Mouse (Mus musculus) frontal cortex, postnatal 36 days (tissue): ENCODE measurements around the gene Zfp523.

Experiments
- DNase-seq, 2 experiments: peaks; one replicate each; pipeline ENCODE4 v3.0.0; 2022; ENCODE audit warnings: low spot score in 2 of 2

Zfp523 gene

GRCm38 (mm10) chr17:28242296-28242695 lies 65.4 kb downstream of the Zfp523 start:
- DNase-seq: no peak

DNA sequence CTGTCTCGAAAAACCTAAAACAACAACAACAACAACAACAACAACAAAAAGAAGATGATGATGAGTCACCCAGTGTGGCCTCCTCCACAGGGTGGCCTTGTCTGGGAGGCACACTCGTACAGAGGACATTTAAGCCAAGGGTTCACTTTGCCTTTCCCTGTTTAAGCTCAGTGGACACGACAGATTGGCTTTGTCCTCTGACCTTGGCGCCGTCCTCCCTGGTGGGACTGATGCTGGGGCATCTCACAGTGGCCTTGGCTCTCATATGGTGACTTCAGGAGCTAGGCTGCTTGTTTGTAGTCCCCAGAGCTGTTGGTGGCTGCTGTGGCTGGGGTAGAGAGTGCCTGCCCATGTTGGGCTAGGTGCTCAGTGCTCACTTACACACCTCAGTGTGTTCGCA lies 67.3 kb downstream of the Zfp523 start:
- DNase-seq: no peak

- no peak for DNase-seq
These were observed 67.8 kb downstream of the Zfp523 start for GRCm38 (mm10) chr17:28244714-28245113.

GRCm38 (mm10) chr17:28246640-28247039 lies 69.7 kb downstream of the Zfp523 start:
- DNase-seq: no peak

GRCm38 (mm10) chr17:28247613-28248012 lies 70.7 kb downstream of the Zfp523 start:
- no peak for DNase-seq

GRCm38 (mm10) chr17:28249062-28249461 lies 72.1 kb downstream of the Zfp523 start:
- DNase-seq: no peak

GRCm38 (mm10) chr17:28251579-28252280 lies 74.8 kb downstream of the Zfp523 start:
- no peak for DNase-seq

GRCm38 (mm10) chr17:28252281-28252648 lies 75.3 kb downstream of the Zfp523 start:
- DNase-seq: no peak

DNA sequence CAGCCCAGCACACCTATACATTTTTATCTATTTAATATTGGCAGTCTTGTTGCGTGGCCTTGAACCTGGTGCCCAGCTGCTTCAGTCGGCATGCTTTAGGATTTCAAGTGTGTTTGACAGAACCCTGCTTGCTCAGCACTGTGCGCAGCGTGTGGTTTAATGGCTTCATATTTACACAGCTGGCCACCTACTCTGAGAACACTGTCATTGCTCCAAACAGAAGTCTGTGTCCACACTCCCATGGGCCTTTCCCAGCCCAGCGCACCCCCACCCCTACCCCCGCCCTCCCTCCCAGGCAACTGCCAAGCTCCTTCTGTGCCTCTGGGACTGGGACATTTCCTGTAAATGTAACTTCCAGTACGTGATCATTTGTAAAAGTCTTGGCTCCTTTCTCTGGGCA lies 76.3 kb downstream of the Zfp523 start:
- no peak for DNase-seq

DNA sequence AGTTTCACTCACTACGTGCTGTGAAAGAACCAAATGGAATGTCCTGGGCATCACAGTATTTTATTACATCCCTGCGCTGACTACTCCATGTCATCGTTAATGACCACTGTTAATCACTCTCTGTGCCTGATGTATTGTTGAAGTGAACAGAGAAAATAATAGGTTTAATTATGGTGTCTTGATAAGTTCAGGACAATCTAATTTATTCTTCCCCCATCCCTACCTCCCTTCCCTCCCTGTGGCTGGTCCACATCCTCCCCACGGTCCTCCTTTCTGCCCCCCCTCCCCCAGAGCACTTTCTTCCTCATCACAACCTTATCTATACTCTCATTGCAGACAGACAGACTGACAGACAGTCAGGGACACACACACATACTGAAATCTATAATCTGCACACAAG lies 77.9 kb downstream of the Zfp523 start:
- no peak for DNase-seq
